Mouse (Mus musculus) leukemia stem cell, adult 10-12 weeks (primary cell): ENCODE measurements around the gene Trmt11. TPM values are rescaled to one million over a fixed set of nuclear protein-coding genes. Genes with fewer than 3 reads are reported as not detected.

ENCODE experiments used
- polyA plus RNA-seq: library from polyadenylated mRNA; stranded (reverse); fragments of >175 nt; gene quantifications from 2 replicates; pipeline ENCODE4 v1.2.3, GENCODE M21; 2012; ENCODE audit warnings: low replicate concordance

Trmt11 gene
- 0.21 and 4.5 TPM in 2 replicates for polyA plus RNA-seq

DNA sequence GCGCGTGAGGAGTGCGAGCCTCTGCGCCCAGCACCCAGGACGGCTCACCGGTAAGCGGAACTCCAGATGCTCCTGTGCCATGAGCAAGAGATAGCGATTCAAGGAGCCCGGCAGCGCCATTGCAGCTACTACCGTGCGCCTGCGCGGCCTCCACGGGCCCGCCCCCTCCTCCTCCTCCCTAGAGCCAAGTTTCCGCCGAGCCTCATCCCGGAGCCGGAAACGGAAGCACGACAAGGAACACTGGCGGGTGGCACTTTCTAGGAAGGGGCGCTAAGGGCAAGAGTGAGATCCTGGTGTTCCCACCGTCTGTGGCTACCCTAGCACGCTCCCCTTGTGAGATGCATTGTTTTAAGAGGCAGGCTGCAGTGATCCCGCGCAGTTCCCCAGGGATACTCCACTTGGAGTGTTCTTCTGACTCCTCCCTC is at the start of gene Trmt11:
Trmt11 (minus strand) TSS at position 208 of the 425 bp plus-strand sequence.

DNA sequence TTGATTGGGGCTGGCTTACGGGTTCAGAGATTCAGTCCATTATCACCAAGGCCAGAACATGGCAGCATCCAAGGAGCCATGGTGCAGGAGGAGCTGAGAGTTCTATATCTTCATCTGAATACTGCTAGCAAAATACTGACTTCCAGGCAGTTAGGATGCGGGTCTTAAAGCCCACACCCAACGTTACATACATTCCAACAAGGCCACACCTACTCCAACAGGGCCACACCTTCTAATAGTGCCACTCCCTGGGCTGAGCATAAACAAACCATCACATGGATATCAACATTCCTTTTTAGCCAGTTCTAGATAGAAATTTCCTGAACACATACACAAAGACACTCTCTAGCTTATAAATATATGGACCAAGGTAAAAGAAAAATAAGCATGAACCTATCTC is 29.0 kb upstream of the Trmt11 start, which contains the start of gene Hint3:
Hint3 (minus strand) TSS at position 120 of the 400 bp plus-strand sequence.

Other genes starting within 250 kb of the Trmt11 start
- 11.8 and 11.9 TPM in 2 replicates for gene Hint3, start 28.9 kb upstream of the Trmt11 start, polyA plus RNA-seq
- gene Ncoa7, start 202.6 kb upstream of the Trmt11 start, polyA plus RNA-seq = 27.7 and 34.7 TPM in 2 replicates
- gene Hey2, start 242.1 kb upstream of the Trmt11 start, polyA plus RNA-seq = 0.28 and 0.81 TPM in 2 replicates